Mouse (Mus musculus) neural tube, embryonic 14.5 days (tissue): ENCODE data around the gene Zfp248. TPM values are rescaled to one million over a fixed set of nuclear protein-coding genes. Genes with fewer than 3 reads are reported as not detected.

Experiments
- ATAC-seq: fragments of 200-750 bp; cut with Nextera tagmentation; 2 replicates; pipeline ENCODE4 v1.8.0; 2017; ENCODE audit warnings: low read depth, mild to moderate bottlenecking, moderate TSS enrichment, moderate library complexity
- H3K27ac ChIP-seq: fragments of 300-500 bp; sonication (generic); 2 replicates; pipeline ENCODE4 v1.5.1; 2014; ENCODE audit warnings: low read depth, mild to moderate bottlenecking, control low read depth, low read length, moderate library complexity, mixed read lengths
- H3K27me3 ChIP-seq: fragments of 300-500 bp; sonication (generic); 2 replicates; pipeline ENCODE4 v1.6.1; 2014; ENCODE audit warnings: low read length; ENCODE audit not compliant: control insufficient read depth, insufficient read depth
- H3K36me3 ChIP-seq: fragments of 300-500 bp; sonication (generic); 2 replicates; pipeline ENCODE4 v1.6.1; 2014; ENCODE audit warnings: low read length, mixed read lengths; ENCODE audit not compliant: control insufficient read depth, insufficient read depth
- H3K4me1 ChIP-seq: fragments of 300-500 bp; sonication (generic); 2 replicates; pipeline ENCODE4 v1.6.1; 2014; ENCODE audit warnings: low read length; ENCODE audit not compliant: control insufficient read depth, insufficient read depth
- H3K4me2 ChIP-seq: fragments of 300-500 bp; sonication (generic); 2 replicates; pipeline ENCODE4 v1.6.1; 2014; ENCODE audit warnings: mild to moderate bottlenecking, low read depth, low read length, control low read depth
- H3K4me3 ChIP-seq: fragments of 300-500 bp; sonication (generic); 2 replicates; pipeline ENCODE4 v1.5.1; 2014; ENCODE audit warnings: low read depth, low read length, control low read depth, mixed read lengths
- H3K9ac ChIP-seq: fragments of 300-500 bp; sonication (generic); replicated peaks from 2 replicates; pipeline ENCODE4 v1.6.1; 2014; ENCODE audit warnings: low read depth, mild to moderate bottlenecking, control low read depth, low read length, mixed read lengths
- H3K9me3 ChIP-seq: fragments of 300-500 bp; sonication (generic); 2 replicates; pipeline ENCODE4 v1.6.1; 2016; ENCODE audit warnings: low read length; ENCODE audit not compliant: control insufficient read depth
- WGBS: fragments of 180-500 bp; shearing (Covaris S2); extraction: QIAGEN DNeasy Blood & Tissue Kit; methylation state at CpG from one replicate; pipeline ENCODE4 v1.1.7; 2014; 5-methylcytosine and 5-hydroxymethylcytosine counted together
- polyA plus RNA-seq: library from polyadenylated mRNA; unstranded; fragments of >200 nt; fragmentation: Nextera tagmentation; extraction: Ambion mirVana; gene quantifications from 2 replicates; pipeline ENCODE4 v1.2.1, GENCODE M21; 2014

Gene Zfp248
- polyA plus RNA-seq, 1 experiment from 2014 or later, result 22.2 TPM

- ATAC-seq, result no peak
- Histone ChIP-seq H3K36me3 (peaks cover 34% of the 10 kb centered on the region), H3K9ac (no peak overlapping the region), H3K9me3 (peaks cover 3% of the 10 kb centered on the region; the same call in 1 of the 2 replicates), H3K27ac (no peak overlapping the region), H3K4me2 (no peak overlapping the region), H3K27me3 (no peaks in the 10 kb centered on the region), H3K4me1 (no peaks in the 10 kb centered on the region), H3K4me3 (no peak overlapping the region)
- WGBS, result 84% methylated on average over 4 of the region's 4 CpGs
Measured at GRCm38 (mm10) chr6:118431502-118431901, 23.8 kb downstream of the Zfp248 start.

GRCm38 (mm10) chr6:118426666-118427065 lies 28.7 kb downstream of the Zfp248 start:
- Histone ChIP-seq H3K36me3 (peaks cover 29% of the 10 kb centered on the region), H3K27me3 (no peaks in the 10 kb centered on the region), H3K4me2 (no peak overlapping the region), H3K4me1 (no peaks in the 10 kb centered on the region), H3K9me3 (peaks cover 3% of the 10 kb centered on the region; the same call in 1 of the 2 replicates), H3K9ac (no peak overlapping the region), H3K27ac (no peak overlapping the region), H3K4me3 (no peak overlapping the region)
- ATAC-seq, result no peak
- WGBS, result 97% methylated on average over 1 of the region's 1 CpGs

- Histone ChIP-seq H3K9ac (peak within 1 kb of the TSS; percentile 74), H3K4me3 (peak within 1 kb of the TSS; percentile 87), H3K9me3 (no peaks in the 10 kb centered on the region), H3K4me2 (peak within 1 kb of the TSS; percentile 67), H3K4me1 (0 out of 2 replicates have a peak, but pooled peaks cover 9% of the 10 kb centered on the region), H3K27me3 (no peaks in the 10 kb centered on the region), H3K36me3 (peaks cover 14% of the 10 kb centered on the region), H3K27ac (peak within 1 kb of the TSS; percentile 88)
- under 1% methylated on average over 67 of the region's 67 CpGs for WGBS
- ATAC-seq, result peak; percentile 98
Measured at GRCm38 (mm10) chr6:118419050-118419920, 36.0 kb downstream of the Zfp248 start, which contains the start of gene Bms1. Gene Bms1 (minus strand): TSS chr6:118419474.

GRCm38 (mm10) chr6:118410428-118410827 lies 44.9 kb downstream of the Zfp248 start:
- no peak for ATAC-seq
- Histone ChIP-seq H3K4me2 (no peak overlapping the region), H3K4me3 (no peak overlapping the region), H3K36me3 (peaks cover 53% of the 10 kb centered on the region), H3K9ac (no peak overlapping the region), H3K9me3 (no peaks in the 10 kb centered on the region), H3K4me1 (no peaks in the 10 kb centered on the region), H3K27ac (no peak overlapping the region), H3K27me3 (no peaks in the 10 kb centered on the region)
- WGBS, result 76% methylated on average over 1 of the region's 1 CpGs

GRCm38 (mm10) chr6:118408510-118408909 lies 46.8 kb downstream of the Zfp248 start:
- Histone ChIP-seq H3K27me3 (no peaks in the 10 kb centered on the region), H3K4me1 (no peaks in the 10 kb centered on the region), H3K9me3 (no peaks in the 10 kb centered on the region), H3K4me2 (no peak overlapping the region), H3K4me3 (no peak overlapping the region), H3K27ac (no peak overlapping the region), H3K36me3 (peaks cover 57% of the 10 kb centered on the region), H3K9ac (no peak overlapping the region)
- WGBS, result 94% methylated on average over 5 of the region's 5 CpGs
- no peak for ATAC-seq

- WGBS, result 90% methylated on average over 4 of the region's 4 CpGs
- Histone ChIP-seq H3K4me3 (no peak overlapping the region), H3K4me1 (no peaks in the 10 kb centered on the region), H3K9me3 (no peaks in the 10 kb centered on the region), H3K27ac (no peak overlapping the region), H3K36me3 (peaks cover 53% of the 10 kb centered on the region), H3K4me2 (no peak overlapping the region), H3K27me3 (no peaks in the 10 kb centered on the region), H3K9ac (no peak overlapping the region)
- ATAC-seq, result no peak
Measured at GRCm38 (mm10) chr6:118406421-118406820, 48.9 kb downstream of the Zfp248 start.

GRCm38 (mm10) chr6:118390746-118391145 lies 64.6 kb downstream of the Zfp248 start:
- no peak overlapping the region for H3K9ac ChIP-seq
- H3K27ac ChIP-seq, result no peak overlapping the region
- H3K4me3 ChIP-seq, result no peak overlapping the region
- no peaks in the 10 kb centered on the region for H3K9me3 ChIP-seq
- peaks cover 57% of the 10 kb centered on the region for H3K36me3 ChIP-seq
- H3K4me2 ChIP-seq, result no peak overlapping the region
- H3K4me1 ChIP-seq, result no peaks in the 10 kb centered on the region
- H3K27me3 ChIP-seq, result no peaks in the 10 kb centered on the region
- no peak for ATAC-seq

GRCm38 (mm10) chr6:118385962-118386361 lies 69.4 kb downstream of the Zfp248 start:
- H3K27me3 ChIP-seq, result no peaks in the 10 kb centered on the region
- no peak overlapping the region for H3K4me3 ChIP-seq
- no peak for ATAC-seq
- peaks cover 29% of the 10 kb centered on the region for H3K36me3 ChIP-seq
- H3K9ac ChIP-seq, result no peak overlapping the region
- H3K27ac ChIP-seq, result no peak overlapping the region
- no peak overlapping the region for H3K4me2 ChIP-seq
- WGBS, result 85% methylated on average over 3 of the region's 3 CpGs
- H3K9me3 ChIP-seq, result no peaks in the 10 kb centered on the region
- no peaks in the 10 kb centered on the region for H3K4me1 ChIP-seq

- H3K9me3 ChIP-seq, result no peaks in the 10 kb centered on the region
- no peak for ATAC-seq
- 87% methylated on average over 4 of the region's 4 CpGs for WGBS
- peaks cover 8% of the 10 kb centered on the region for H3K36me3 ChIP-seq
- no peaks in the 10 kb centered on the region for H3K4me1 ChIP-seq
- H3K9ac ChIP-seq, result no peak overlapping the region
- H3K27ac ChIP-seq, result no peak overlapping the region
- H3K4me3 ChIP-seq, result no peak overlapping the region
- no peaks in the 10 kb centered on the region for H3K27me3 ChIP-seq
- no peak overlapping the region for H3K4me2 ChIP-seq
Measured at GRCm38 (mm10) chr6:118381234-118381633, 74.1 kb downstream of the Zfp248 start.
